Mouse (Mus musculus) limb, embryonic 10.5 days (tissue): Measurements from ENCODE around the gene Ankrd42. TPM values are rescaled to one million over a fixed set of nuclear protein-coding genes. Genes with fewer than 3 reads are reported as not detected.
A peak's percentile ranks its signal among the peaks of the same experiment; 100 is the strongest.

Experiments used
- DNase-seq: peaks from one replicate; pipeline ENCODE4 v3.0.0-alpha.2; 2017; ENCODE audit warnings: low spot score
- H3K27ac ChIP-seq: fragments of 300-500 bp; sonication (generic); 2 replicates; pipeline ENCODE4 v1.5.1; 2016; ENCODE audit warnings: mild to moderate bottlenecking
- H3K27me3 ChIP-seq: fragments of 300-500 bp; sonication (generic); 2 replicates; pipeline ENCODE4 v1.6.1; 2016; ENCODE audit warnings: low read depth, mild to moderate bottlenecking; ENCODE audit not compliant: poor library complexity, severe bottlenecking
- H3K36me3 ChIP-seq: fragments of 300-500 bp; sonication (generic); 2 replicates; pipeline ENCODE4 v1.6.1; 2016; ENCODE audit warnings: mild to moderate bottlenecking, moderate library complexity
- H3K4me1 ChIP-seq: fragments of 300-500 bp; sonication (generic); 2 replicates; pipeline ENCODE4 v1.6.1; 2016
- H3K4me3 ChIP-seq: fragments of 300-500 bp; sonication (generic); 2 replicates; pipeline ENCODE4 v1.5.1; 2016; ENCODE audit warnings: mild to moderate bottlenecking, moderate library complexity
- H3K9me3 ChIP-seq: fragments of 300-500 bp; sonication (generic); replicated peaks from 2 replicates; pipeline ENCODE4 v1.6.1; 2016; ENCODE audit warnings: mild to moderate bottlenecking
- WGBS: fragments of 180-500 bp; shearing (Covaris S2); methylation state at CpG from one replicate; pipeline ENCODE4 v1.1.7; 2016; 5-methylcytosine and 5-hydroxymethylcytosine counted together
- polyA plus RNA-seq: library from polyadenylated mRNA; unstranded; fragments of >200 nt; fragmentation: Nextera tagmentation; extraction: Ambion mirVana; gene quantifications from 2 replicates; pipeline ENCODE4 v1.2.1, GENCODE M21; 2016

Ankrd42 gene
- 6.4 and 10.3 TPM in 2 replicates for polyA plus RNA-seq

DNA sequence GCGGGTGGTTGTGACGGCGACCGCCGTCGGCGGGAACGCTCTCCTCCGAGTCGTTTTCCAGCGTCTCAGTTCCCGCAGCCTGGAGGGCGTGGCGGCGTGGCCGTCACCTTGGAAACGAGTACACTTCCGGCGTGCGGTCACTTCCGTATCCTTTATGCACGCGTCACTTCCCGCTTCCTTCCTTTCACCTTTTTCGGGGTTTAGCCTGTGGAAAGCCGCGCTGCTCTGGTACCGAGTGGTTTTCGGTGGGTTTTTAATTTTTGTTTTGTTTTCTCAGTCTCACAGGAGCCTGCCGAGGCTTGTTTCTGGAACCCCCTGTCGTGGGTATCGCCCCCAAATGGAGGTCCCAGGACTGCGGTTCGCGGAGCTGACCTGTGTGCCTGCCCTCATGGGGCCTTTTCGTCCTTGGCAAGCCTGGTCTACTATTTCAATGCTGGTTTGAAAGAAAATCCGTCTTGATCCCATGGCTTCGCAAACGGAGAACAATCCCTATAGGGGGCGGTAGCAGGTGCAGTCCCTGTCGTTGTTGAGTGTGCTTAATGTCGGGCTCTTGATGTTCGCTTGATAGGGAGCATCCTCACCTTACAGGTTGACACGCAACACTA is at the start of gene Ankrd42:
Ankrd42 (minus strand) TSS at position 122 of the 605 bp plus-strand sequence.
- Histone ChIP-seq H3K4me1 (peaks cover 13% of the 10 kb centered on the region), H3K4me3 (peak within 1 kb of the TSS; percentile 86), H3K9me3 (no peaks in the 10 kb centered on the region), H3K27ac (peak within 1 kb of the TSS; percentile 84), H3K27me3 (no peaks in the 10 kb centered on the region), H3K36me3 (peaks cover 34% of the 10 kb centered on the region)
- WGBS, result under 1% methylated on average over 44 of the region's 44 CpGs
- peak; percentile 94 for DNase-seq

DNA sequence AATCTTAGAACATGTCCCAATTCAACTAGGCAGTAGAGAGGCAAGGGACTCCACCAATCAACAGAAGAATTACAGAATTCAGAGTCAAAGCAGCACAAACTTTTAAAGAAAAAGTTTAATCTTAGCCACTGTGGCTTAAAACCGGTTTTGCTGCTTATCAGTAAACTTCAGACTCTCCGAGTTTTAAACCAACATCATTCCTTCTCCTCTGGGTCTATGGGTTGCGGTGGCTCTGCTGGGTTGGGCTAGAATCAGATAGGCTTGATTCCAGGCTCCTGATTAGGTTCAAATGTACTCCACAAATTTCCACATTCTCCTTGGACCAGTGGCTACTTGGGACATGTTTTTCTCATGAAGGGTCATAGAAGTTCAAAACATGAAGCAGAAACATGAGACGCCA is 40.4 kb upstream of the Ankrd42 start:
- Histone ChIP-seq H3K9me3 (no peaks in the 10 kb centered on the region), H3K4me3 (no peak overlapping the region), H3K4me1 (no peaks in the 10 kb centered on the region; the same call in 1 of the 2 replicates), H3K27me3 (peaks cover 12% of the 10 kb centered on the region; the same call in 1 of the 2 replicates), H3K36me3 (no peaks in the 10 kb centered on the region), H3K27ac (no peak overlapping the region)
- no peak for DNase-seq
- WGBS, result 78% methylated on average over 4 of the region's 4 CpGs

DNA sequence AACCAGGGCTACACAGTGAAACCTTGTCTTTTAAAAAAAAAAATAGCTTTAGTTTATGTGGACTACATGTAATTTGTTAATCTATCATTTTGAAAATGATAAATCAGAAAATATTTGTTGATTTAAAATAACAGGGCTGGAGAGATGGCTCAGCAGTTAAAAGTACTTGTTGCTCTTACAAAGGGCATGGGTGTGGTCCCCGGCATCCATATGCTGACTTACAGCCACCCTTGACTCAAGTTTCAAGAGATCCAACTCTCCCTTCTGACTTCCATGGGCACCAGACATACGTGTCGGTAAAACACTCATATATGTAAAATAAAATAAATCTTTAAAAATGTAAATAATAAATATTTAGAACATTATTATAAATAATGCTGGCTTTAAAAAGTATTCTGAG is 38.2 kb upstream of the Ankrd42 start:
- Histone ChIP-seq H3K27ac (no peak overlapping the region), H3K4me3 (no peak overlapping the region), H3K4me1 (peaks cover 6% of the 10 kb centered on the region), H3K9me3 (no peaks in the 10 kb centered on the region), H3K27me3 (peaks cover 4% of the 10 kb centered on the region; the same call in 1 of the 2 replicates), H3K36me3 (no peaks in the 10 kb centered on the region)
- WGBS, result 94% methylated on average over 3 of the region's 3 CpGs
- no peak for DNase-seq

DNA sequence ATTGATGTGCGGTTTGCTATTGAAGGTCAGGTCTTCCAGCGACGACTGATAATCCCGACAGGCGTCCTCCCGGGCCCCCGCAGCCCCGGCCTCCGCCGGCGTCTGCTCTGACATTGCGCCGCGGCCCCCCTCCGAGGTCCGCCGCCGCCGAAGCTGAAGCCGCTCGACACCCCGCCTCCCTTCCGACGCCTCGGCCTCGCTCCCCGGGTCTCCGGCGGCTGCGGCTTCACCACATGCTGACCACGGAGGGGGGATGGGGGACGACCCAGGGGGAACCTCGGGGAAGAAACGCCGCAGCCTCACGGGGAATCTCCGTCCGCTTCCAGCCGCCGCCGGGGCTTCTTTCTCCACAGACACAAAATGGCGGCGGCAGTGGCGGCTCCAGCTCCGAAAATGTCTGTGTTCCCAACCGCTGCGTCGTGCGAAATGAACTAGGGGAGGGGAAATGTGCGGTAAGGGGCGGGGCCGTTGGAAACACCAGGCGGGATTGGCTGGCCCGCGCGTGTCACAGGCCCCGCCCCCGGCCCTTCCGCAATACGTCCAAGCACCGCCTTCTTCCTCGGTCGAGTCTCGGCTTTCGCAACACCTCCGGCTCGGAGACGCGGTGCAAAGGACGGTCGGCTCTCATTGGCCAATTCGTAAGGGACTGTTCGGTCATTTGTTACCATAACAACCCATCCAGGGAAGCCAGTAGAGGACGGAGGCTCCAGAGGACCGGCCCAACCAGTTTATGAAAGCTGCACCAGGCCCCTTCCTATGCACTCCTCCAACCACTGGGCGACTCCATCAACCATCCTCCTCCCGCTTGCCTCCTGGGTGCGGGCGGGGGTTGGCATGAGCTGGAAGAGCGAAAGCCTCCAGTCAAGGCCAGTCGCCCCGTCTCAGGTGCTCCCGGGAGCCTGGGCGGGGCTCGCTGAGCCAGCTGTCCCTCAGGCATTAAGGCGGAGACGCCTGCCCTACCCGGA is 32.8 kb upstream of the Ankrd42 start, which contains the start of gene Pcf11:
Pcf11 (minus strand) TSS at position 428 of the 965 bp plus-strand sequence.
- Histone ChIP-seq H3K27ac (peak within 1 kb of the TSS; percentile 97), H3K4me1 (peaks cover 21% of the 10 kb centered on the region), H3K27me3 (no peaks in the 10 kb centered on the region), H3K36me3 (peaks cover 15% of the 10 kb centered on the region), H3K9me3 (no peaks in the 10 kb centered on the region), H3K4me3 (peak within 1 kb of the TSS; percentile 98)
- DNase-seq, result peak; percentile 95
- under 1% methylated on average over 88 of the region's 88 CpGs for WGBS

DNA sequence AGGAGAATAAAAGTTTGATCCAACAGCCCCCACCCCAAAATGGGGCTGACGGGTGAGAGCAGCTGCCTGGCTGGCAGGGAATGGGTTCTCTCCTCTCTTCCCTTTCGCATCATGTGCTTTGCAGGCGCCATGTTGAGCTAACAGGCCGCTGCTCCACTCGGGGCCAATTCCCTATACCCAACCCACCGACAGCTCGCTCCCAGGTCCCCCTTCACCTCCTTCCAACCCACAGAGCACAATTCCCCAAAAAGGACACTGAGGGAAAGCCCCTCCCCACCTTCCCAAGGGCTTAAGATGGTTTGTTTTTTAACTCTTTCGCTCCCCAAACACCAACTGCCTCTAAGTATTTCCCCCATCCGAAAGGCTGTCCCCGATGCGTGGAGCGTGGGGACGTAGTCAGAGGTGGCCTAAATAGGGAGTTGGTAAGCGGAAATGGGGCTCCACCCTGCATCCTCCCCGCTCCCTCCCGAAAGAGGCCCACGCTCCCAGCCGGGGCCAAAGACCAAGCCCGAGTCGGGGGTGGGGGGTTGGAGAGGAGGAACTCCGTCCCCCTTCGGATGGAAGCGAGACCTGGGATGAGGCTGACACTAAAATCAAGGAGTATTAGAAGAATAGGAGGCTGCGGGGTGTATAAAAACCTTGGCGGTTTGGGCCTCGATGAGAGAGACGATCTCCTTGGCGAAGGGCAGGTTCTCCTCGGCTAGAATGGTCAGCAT is 32.0 kb upstream of the Ankrd42 start:
- DNase-seq, result peak; percentile 71
- Histone ChIP-seq H3K4me1 (peaks cover 21% of the 10 kb centered on the region), H3K36me3 (peaks cover 15% of the 10 kb centered on the region), H3K27ac (peak overlapping the region; percentile 97), H3K27me3 (no peaks in the 10 kb centered on the region), H3K4me3 (peak overlapping the region; percentile 98), H3K9me3 (no peaks in the 10 kb centered on the region)
- under 1% methylated on average over 29 of the region's 29 CpGs for WGBS

DNA sequence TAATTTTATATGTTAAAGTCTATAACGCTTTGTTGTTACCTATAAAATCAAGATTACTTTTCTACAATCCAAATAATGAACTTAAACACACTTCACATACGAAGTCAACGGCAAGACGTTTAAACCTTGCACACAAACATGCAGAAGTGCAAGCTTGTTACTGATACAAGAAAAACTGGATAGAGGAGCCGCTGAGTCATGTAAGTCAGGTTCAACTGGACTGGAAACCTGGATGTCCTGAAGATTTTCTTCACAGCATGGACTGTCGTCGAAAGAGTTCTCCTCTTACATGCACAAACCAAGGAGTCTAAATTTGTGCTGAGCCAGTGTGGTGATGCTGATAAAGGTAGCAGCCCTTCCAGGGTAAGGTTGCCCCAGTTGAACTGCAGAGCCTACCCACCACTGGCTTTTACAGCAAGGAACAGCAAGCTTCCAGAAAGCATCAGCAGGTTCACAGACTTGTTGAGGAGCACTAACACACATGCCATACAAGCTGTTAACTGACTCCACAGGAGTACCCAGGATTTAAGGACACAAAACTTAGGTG is 29.4 kb upstream of the Ankrd42 start:
- Histone ChIP-seq H3K36me3 (peaks cover 40% of the 10 kb centered on the region), H3K4me1 (peaks cover 21% of the 10 kb centered on the region), H3K27ac (no peak overlapping the region), H3K9me3 (no peaks in the 10 kb centered on the region), H3K4me3 (no peak overlapping the region), H3K27me3 (no peaks in the 10 kb centered on the region)
- DNase-seq, result no peak
- 89% methylated on average over 7 of the region's 7 CpGs for WGBS

DNA sequence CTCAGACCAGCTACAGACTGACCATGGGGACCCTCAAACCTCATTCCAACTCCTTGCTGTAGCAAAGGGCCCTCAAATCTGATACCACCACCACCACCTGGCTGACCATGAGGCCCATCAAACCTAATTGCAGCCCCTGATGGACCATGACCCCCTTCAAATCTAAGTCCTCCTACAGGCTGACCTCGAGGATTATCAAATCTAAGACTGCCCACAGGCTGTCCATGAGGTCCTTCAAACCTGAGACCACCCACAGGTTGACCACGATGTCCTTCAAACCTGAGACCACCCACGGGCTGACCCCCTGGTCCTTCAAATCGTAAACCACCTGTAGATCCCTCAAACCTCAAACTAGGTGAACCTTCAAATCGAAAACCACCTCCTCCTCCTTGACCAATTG is 21.1 kb upstream of the Ankrd42 start:
- no peak overlapping the region for H3K27ac ChIP-seq
- no peaks in the 10 kb centered on the region for H3K9me3 ChIP-seq
- H3K4me1 ChIP-seq, result no peaks in the 10 kb centered on the region
- WGBS, result 97% methylated on average over 5 of the region's 5 CpGs
- no peaks in the 10 kb centered on the region for H3K27me3 ChIP-seq
- H3K36me3 ChIP-seq, result peaks cover 92% of the 10 kb centered on the region
- DNase-seq, result no peak
- H3K4me3 ChIP-seq, result no peak overlapping the region

DNA sequence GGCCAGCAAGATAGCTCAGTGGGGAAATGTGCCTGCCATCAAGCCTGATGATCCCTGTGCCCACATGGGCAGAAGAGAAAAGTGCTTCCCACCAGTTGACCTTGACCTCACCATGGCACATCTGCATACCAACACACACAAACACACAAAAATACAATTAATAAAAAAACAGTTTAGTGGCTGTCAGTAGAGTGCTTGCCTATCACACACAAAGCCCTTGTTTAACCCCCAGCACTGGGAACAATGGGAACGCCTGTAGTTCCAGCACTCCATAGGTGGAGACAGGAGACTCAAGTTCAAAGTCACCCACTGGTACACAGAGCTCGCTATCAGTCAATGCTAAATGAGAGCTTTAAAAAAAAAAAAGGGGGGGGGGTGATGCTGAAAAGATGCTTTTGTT is 19.4 kb upstream of the Ankrd42 start:
- WGBS, result 90% methylated on average over 2 of the region's 2 CpGs

DNA sequence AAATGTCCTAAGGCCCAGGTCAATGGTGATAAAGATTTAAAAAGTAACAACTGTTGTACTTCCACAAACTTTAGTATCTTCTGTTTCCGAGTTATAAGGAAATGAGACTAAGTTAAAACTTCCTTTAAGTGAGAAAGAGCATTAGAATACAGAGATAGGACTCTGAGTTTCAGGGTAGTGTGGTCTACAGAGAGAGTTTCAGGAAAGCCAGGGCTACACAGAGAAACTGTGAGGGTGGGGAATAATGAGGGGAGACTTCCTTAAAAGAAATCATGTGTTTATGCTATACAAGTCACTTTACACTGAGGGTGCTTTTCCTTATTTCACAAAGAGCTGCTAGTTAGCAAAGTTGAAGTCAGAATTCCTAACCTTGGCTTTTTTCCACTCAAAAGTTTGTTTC is 16.4 kb upstream of the Ankrd42 start:
- H3K27me3 ChIP-seq, result no peaks in the 10 kb centered on the region
- no peak overlapping the region for H3K4me3 ChIP-seq
- H3K36me3 ChIP-seq, result peaks cover 86% of the 10 kb centered on the region
- no peaks in the 10 kb centered on the region for H3K4me1 ChIP-seq
- H3K27ac ChIP-seq, result no peak overlapping the region
- DNase-seq, result no peak
- H3K9me3 ChIP-seq, result no peaks in the 10 kb centered on the region
- 92% methylated on average over 1 of the region's 1 CpGs for WGBS

More for the DNA sequence above, 19.4 kb upstream of the Ankrd42 start:
- Histone ChIP-seq H3K4me1 (no peaks in the 10 kb centered on the region), H3K36me3 (peaks cover 92% of the 10 kb centered on the region), H3K4me3 (no peak overlapping the region), H3K27ac (no peak overlapping the region), H3K27me3 (no peaks in the 10 kb centered on the region), H3K9me3 (no peaks in the 10 kb centered on the region)
- DNase-seq, result no peak

DNA sequence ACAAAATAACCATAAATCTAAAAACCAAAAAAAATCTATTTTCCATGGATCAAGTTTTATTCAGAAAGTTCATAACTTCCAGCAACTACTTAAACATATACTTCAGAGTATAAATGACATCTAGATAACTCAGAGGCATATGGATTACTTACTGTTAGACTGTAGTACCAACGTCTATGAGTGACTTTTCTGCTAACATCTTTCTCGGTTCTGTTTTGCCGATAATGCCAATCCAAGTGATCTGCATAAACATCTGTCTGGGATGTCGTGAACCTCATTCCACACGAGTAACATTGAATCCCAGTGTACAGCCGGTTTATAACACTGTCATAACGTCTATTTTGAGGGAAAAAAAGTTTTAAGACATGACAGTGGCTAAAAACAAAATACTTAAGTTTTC is 10.8 kb upstream of the Ankrd42 start:
- Histone ChIP-seq H3K36me3 (peaks cover 93% of the 10 kb centered on the region), H3K4me3 (no peak overlapping the region), H3K27me3 (no peaks in the 10 kb centered on the region), H3K27ac (no peak overlapping the region), H3K4me1 (no peaks in the 10 kb centered on the region), H3K9me3 (no peaks in the 10 kb centered on the region)
- no peak for DNase-seq
- WGBS, result 92% methylated on average over 7 of the region's 7 CpGs

DNA sequence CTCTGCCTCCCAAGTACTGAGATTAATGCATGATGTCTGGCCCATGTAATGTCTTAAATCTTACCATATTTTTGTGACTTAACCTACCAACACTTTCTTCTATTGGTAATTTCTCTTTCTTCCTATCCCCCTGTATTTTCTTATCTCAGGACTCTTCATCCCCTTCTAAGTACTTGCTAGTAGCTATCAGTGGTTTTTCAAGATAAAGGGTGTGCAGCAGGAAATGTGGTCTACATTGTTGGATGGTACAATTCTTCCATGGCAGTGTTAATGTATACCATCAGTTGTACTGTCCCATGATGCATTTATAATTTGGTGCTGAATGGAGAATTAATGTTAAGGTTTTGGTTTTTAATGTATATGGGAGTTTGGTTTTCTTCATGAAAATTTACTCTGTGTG is 5.4 kb upstream of the Ankrd42 start:
- peaks cover 85% of the 10 kb centered on the region for H3K36me3 ChIP-seq

DNA sequence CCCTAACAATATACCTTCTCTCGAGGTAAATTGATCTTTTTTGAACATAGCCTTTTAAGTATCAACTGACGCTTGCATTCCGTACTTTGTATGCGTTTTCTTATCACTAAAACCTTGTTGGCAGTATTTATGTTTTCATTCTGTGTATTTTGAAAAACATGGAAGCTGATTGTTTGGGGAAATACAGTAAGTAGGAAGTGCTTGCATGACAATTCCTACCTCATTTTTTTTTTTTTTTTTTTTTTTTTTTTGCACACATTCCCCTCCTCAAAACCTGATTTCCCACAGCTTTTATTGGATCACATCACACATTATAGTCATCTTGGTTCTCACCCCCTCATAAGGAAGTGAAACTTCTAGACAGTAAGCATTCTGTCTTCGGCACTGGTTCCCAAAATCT is 1.1 kb upstream of the Ankrd42 start:
- DNase-seq, result no peak
- peaks cover 43% of the 10 kb centered on the region for H3K36me3 ChIP-seq
- WGBS, result 91% methylated on average over 5 of the region's 5 CpGs
- no peaks in the 10 kb centered on the region for H3K9me3 ChIP-seq
- H3K4me1 ChIP-seq, result peaks cover 13% of the 10 kb centered on the region
- no peak overlapping the region for H3K27ac ChIP-seq
- peak overlapping the region; percentile 86 for H3K4me3 ChIP-seq
- no peaks in the 10 kb centered on the region for H3K27me3 ChIP-seq

More for the DNA sequence above, 5.4 kb upstream of the Ankrd42 start:
- DNase-seq, result no peak
- Histone ChIP-seq H3K27me3 (no peaks in the 10 kb centered on the region), H3K4me3 (no peak overlapping the region), H3K9me3 (no peaks in the 10 kb centered on the region), H3K4me1 (peaks cover 4% of the 10 kb centered on the region; the same call in 1 of the 2 replicates), H3K27ac (no peak overlapping the region)
